Mouse (Mus musculus) kidney, adult 11 months (tissue): ENCODE results near the gene Nme3.

ENCODE experiments used
- DNase-seq: peaks from one replicate; pipeline ENCODE4 v3.0.0; 2022

The Nme3 gene

GRCm38 (mm10) chr17:24896241-24896992 lies at the start of gene Nme3:
TSS of gene Nme3 (plus strand) at chr17:24896500.
- DNase-seq: peak; percentile 79

DNA sequence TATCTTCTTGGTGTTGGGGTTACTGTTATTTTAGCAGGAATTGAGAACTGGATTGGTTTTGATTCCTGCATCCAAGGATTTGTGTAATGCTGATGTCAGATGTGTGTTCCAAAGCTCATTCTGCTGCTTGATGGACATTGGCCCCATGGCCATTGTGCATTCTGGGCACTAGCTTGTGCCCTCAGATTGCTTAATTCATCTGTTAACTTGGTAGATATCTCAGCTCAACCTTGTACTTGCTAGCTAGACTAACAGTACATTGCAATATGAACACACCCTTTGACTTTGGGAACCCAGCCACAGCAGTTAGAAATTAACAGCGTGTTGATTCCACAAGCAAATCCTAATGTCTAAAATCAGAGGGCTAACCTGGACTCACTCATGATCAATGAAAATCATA lies 48.9 kb upstream of the Nme3 start:
- peak; percentile 87 for DNase-seq

GRCm38 (mm10) chr17:24848600-24849031 lies 47.7 kb upstream of the Nme3 start:
- peak; percentile 77 for DNase-seq

DNA sequence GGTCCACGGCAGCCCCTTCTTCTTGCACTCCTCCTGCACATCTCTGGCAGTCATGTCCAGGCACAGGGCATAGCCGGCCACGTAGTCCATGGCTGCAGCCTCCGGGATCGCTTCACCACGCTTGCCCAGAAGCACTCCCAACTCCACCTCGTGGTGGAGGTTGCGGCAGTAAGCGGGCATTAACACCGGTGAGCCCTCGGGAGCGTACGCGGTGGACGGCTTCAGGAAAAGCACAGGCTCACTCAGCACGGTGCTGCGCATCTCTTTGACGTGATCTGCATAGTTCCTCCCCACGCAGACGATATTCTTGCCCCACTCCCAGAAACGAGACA lies 46.6 kb upstream of the Nme3 start:
- DNase-seq: no peak

- DNase-seq: peak; percentile 99
Observed at GRCm38 (mm10) chr17:24850065-24850772, 46.1 kb upstream of the Nme3 start, which contains the start of gene Fahd1. TSS of gene Fahd1 (minus strand) at chr17:24850364.

DNA sequence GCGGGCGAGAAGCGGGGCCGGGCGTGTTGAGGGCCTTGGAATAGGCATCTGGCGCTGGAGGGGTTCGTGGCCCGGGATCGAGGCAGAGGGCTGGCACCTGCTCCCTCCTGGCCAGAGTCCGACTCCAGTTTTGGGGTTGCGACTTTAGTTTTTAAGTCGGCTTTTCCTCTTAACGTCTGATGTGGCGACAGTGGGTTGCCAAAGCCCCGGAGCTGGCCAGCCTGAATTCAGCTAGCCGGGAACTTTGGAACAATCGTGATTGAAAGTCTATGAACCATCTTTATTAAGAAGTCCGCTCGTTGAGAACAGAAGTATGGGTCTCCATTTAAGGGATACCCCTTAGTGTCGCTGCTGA lies 45.5 kb upstream of the Nme3 start:
- DNase-seq: no peak

DNA sequence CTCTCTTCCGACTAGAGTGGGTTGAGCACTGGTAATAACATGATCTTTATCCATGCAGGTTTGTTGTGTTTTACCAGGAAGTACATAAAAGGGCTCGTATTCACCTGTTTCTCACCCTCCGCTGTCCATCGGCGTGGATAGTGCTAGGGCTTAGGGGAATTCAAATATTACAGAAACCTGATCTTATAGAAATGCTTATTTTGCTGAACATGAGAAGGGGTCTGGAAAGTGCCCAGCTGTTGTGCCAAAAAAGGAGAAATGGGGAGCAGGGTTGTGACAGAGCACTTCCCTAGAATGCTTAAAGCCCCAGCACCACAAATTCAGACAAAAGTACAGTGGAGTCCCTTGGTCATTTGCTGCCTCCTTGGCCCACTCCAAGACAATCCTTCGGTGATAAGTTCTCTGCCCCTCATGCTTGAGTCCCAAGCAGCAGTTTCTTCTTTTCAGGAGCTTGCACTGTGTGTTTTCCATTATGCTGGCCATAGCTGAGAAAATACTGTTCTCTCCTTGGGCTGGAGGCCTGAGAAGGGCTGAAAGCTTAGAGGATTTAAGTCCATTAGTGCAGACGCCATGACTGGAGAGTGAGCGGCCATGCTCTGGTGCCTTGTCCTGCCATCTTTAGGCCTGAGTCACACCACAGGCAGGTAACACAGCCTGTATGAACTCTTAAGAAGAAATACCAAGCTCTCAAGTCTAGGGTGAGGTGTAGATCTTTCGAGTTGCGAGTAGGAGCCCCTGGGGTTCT lies 44.7 kb upstream of the Nme3 start:
- DNase-seq: no peak

GRCm38 (mm10) chr17:24855838-24856464 lies 40.3 kb upstream of the Nme3 start:
- DNase-seq: peak; percentile 63

- DNase-seq: no peak
Observed at GRCm38 (mm10) chr17:24856589-24856988, 39.7 kb upstream of the Nme3 start.

- peak; percentile 93 for DNase-seq
Observed at GRCm38 (mm10) chr17:24857831-24858470, 38.3 kb upstream of the Nme3 start.

DNA sequence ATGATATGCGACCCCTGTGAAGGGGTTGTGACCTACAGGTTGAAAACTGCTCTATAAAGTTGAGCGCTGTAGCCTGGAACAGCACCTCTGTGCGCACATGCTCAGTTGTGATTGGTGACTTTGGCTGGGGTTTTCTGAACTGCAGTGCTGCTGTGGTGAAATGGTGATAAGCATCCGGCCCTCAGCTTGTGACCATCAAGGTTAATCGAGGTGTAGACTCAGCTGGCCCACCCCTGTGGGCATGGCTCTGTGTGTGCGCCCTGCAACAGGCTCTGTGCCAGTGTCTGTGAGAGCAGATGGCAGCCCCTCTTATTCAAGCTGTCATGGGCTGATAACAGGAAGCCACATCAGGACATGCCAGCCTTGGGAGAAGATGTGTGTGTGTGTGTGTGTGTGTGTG lies 37.3 kb upstream of the Nme3 start:
- DNase-seq: no peak

DNA sequence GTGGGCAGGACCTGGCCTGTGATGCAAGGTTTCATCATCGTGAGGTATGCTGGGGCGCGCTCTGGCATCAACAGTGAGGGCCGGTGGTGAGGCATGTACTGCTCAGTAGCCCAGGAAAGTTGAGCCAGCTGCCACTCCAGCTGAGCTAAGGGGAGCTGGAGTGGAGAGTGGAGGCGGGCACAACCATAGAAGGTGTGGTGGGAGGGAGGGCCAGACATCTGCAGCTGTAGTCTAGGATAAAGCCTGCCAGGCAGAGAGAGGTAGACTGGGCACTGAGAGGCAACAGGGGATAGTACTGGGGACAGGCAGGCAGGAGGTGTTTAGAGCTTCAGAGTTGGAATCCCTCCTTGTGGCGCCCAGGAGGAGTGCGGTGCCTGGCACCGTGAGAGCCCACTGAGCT lies 36.2 kb upstream of the Nme3 start:
- DNase-seq: no peak

DNA sequence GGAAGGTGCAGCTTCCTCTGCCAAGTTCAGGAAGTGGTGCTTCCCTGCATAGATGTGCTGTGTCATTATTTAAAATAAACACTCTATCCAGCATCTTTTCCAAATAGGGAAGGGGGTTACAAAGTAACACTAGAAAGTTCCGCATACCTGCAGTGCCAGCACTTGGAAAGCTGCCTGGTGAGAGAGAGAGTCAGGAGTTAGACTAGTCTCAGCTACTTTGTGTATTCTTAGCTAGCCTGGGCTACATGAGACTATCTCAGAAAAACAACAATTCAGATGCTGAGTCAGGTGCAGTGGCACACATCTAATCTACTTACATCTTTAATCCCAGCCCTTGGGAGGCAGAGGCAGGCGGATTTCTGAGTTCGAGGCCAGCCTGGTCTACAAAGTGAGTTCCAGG lies 34.5 kb upstream of the Nme3 start:
- no peak for DNase-seq

DNA sequence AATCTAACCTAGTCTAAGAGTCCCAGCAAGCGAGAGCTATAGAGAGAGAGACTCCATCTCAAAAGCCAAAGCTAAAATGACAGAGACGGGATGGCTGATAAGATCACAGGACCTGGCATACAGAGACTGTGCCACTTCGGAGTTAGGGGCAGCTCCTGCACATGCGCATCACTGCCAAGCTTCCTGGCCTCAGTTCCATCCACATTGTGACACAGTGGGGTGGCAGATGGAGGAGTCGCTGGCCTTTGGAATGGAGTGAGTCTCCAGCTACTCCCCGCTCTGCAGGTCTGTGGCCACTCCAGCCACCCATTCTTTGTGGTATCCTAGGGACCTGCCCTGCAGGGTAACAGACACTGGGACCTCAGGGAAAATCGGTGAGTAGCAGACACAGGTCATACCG lies 30.5 kb upstream of the Nme3 start, which contains the start of gene Igfals:
Gene Igfals (plus strand): TSS at position 222 of the 400 bp plus-strand sequence.
- DNase-seq: no peak

GRCm38 (mm10) chr17:24867914-24868313 lies 28.4 kb upstream of the Nme3 start:
- no peak for DNase-seq

DNA sequence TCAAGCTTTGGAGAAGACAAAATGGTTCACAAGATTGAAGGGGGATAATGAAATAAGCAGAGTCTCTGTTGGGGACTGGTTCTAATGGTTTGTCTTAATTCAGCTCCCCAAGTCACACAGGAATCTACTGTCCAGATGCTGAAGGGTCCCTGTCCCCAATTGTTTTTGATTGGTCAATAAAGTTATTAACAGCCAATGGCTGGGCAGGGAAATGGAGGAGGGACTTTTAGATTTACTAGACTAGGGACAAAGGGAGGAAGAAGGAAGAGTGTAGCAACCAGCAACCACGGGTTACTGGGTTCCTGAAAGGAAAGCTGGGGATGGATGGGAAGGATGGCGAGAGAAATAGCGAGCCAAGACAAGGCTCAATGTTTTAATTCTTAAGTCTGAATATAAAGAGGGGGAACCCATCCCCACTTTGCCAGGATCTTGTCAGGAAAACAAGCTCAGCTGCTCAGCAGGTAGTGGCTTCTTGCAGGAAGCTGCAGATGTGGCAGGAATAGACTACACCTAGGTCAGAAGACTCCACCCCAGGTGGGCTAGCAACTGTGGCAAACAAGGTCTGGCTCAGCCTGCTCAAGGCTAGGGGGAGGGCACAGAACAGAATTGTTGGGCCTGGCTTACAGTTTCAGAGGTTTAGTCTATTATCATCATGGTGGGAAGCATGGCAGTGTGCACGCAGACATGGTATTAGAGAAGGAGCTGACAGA lies 22.4 kb upstream of the Nme3 start:
- no peak for DNase-seq

DNA sequence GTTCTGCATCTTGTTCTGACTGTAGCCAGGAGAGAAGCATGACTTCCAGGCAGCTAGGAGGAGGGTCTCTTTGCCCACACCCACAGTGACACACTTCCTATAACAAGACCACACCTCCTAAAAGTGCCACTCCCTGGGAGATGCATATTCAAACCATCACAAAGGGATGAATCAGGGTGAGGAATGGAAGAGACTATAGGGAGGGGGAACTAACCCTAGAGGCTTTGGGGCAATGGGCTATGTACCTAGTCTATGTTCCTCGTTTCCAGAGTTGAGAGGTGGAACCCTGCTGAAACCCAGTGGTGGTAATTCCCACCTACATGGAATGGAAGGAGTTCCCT lies 21.9 kb upstream of the Nme3 start:
- DNase-seq: no peak

DNA sequence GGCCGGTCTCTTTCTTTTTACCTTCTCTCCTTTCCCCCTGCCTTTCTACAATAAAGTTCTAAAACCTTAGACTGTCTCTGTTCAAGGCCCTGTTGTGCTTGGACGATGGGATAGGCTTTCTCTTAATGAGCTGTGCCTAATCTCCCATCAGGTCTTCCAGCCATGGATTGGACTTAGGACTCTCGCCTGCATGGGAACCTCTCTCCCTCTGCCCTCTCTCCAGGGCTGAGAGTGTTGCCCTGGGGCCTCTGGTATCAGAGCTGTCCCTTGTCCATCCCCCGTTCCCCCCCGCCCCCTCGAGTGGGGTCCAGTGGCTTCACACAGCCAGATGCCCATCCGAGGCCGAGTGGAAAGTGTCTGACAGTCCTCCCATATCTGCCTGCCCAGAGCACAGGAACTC lies 21.3 kb upstream of the Nme3 start:
- no peak for DNase-seq

DNA sequence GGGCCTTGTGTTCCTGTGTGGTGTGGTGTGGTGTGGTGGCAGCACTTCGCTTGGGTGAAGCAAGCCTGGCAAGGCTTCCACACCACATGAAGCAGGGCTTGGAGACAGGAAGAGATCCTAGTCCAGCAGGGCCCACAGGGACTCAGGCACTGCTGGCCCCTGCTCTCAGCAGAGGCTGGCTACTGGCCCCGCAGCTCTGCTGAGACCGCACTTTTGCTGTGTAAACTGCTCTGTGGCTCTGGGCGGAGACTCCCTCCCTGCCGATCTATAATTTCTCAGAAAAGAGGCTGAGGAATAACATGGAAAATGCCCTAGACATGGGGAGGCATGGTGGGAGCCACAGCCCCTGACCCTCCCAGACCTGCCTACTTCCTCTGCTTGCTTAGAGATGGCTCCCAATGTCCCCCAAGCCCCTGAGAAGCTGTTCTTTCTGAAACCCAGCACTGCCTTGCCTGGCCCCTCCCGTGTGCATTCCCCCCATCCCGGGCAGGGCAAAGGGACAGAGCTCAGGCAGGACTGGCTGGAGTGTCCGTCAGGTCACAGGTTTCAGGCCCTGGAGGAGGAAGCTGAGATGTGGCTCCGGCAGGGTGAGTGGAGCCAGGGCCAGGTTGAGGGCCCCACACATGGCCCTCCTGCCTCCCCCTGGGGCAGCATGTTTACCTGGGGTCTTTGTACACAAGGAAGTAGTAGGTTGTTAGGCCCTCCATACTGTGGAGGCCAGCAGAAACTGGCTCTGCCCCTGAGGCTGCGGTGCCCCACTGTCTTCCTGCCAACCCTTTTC lies 18.8 kb upstream of the Nme3 start:
- peak; percentile 76 for DNase-seq

- peak; percentile 94 for DNase-seq
Observed at GRCm38 (mm10) chr17:24878117-24878397, 18.2 kb upstream of the Nme3 start.

- peak; percentile 63 for DNase-seq
Observed at GRCm38 (mm10) chr17:24878531-24878930, 17.8 kb upstream of the Nme3 start.
